Mouse (Mus musculus) erythroblast, embryonic 14.5 days (primary cell): ENCODE data around the gene Prcc. TPM values are rescaled to one million over a fixed set of nuclear protein-coding genes. Genes with fewer than 3 reads are reported as not detected.
A peak's percentile ranks its signal among the peaks of the same experiment; 100 is the strongest.
"Not testable (repeated sequence)": the region's sequence is repeated elsewhere in the genome, so short reads cannot be mapped to it uniquely, and the experiment has no call there.

Experiments
- H3K27me3 ChIP-seq: 2 replicates; pipeline ENCODE4 v1.6.1; 2012; ENCODE audit warnings: inconsistent platforms; ENCODE audit not compliant: control insufficient read depth
- H3K36me3 ChIP-seq: 2 replicates; pipeline ENCODE4 v1.6.1; 2012; ENCODE audit warnings: mild to moderate bottlenecking, inconsistent platforms; ENCODE audit not compliant: control insufficient read depth
- H3K4me1 ChIP-seq: 2 replicates; pipeline ENCODE4 v1.6.1; 2012; ENCODE audit warnings: inconsistent platforms; ENCODE audit not compliant: control insufficient read depth
- H3K4me3 ChIP-seq: replicated peaks from 2 replicates; pipeline ENCODE3; 2012; ENCODE audit warnings: moderate library complexity, mild to moderate bottlenecking, inconsistent platforms
- H3K9me3 ChIP-seq: 2 replicates; pipeline ENCODE4 v1.6.1; 2012; ENCODE audit warnings: low read length, inconsistent platforms, mixed read lengths; ENCODE audit not compliant: control insufficient read depth
- GATA1 ChIP-seq: IDR thresholded peaks from 2 replicates; pipeline ENCODE4 v1.6.1; 2012; ENCODE audit warnings: low read length, inconsistent platforms, mixed read lengths
- TAL1 ChIP-seq: IDR thresholded peaks from 3 replicates; pipeline ENCODE4 v1.6.1; 2012; ENCODE audit warnings: low read length, inconsistent platforms, mixed read lengths
- polyA plus RNA-seq: library from polyadenylated mRNA; stranded (reverse); fragments of >175 nt; gene quantifications from 2 replicates; pipeline ENCODE4 v1.2.3, GENCODE M21; 2012

Gene Prcc
- polyA plus RNA-seq, 1 experiment = 11.7 TPM

- Histone ChIP-seq H3K4me3 (peak overlapping the region; percentile 100), H3K36me3 (peaks cover 49% of the 10 kb centered on the region), H3K9me3 (no peaks in the 10 kb centered on the region), H3K4me1 (peaks cover 80% of the 10 kb centered on the region), H3K27me3 (no peaks in the 10 kb centered on the region)
- TF ChIP-seq GATA1 (no peak), TAL1 (no peak)
Measured at GRCm38 (mm10) chr3:87907906-87908305, 22.5 kb upstream of the Prcc start.

- Histone ChIP-seq H3K4me1 (peaks cover 78% of the 10 kb centered on the region), H3K36me3 (peaks cover 43% of the 10 kb centered on the region), H3K9me3 (no peaks in the 10 kb centered on the region), H3K4me3 (peak overlapping the region; percentile 100), H3K27me3 (no peaks in the 10 kb centered on the region)
- TF ChIP-seq TAL1 = no peak
- TF ChIP-seq GATA1 = no peak
Measured at GRCm38 (mm10) chr3:87906981-87907857, 21.8 kb upstream of the Prcc start.

GRCm38 (mm10) chr3:87906601-87906980 lies 21.2 kb upstream of the Prcc start:
- peak overlapping the region; percentile 100 for H3K4me3 ChIP-seq
- H3K36me3 ChIP-seq = peaks cover 37% of the 10 kb centered on the region
- TF ChIP-seq TAL1 = no peak
- TF ChIP-seq GATA1 = no peak
- no peaks in the 10 kb centered on the region for H3K27me3 ChIP-seq
- no peaks in the 10 kb centered on the region for H3K9me3 ChIP-seq
- peaks cover 78% of the 10 kb centered on the region for H3K4me1 ChIP-seq

GRCm38 (mm10) chr3:87905880-87906485 lies 20.6 kb upstream of the Prcc start, which contains the start of gene Hdgf:
TSS of gene Hdgf (plus strand) at chr3:87906321.
- Histone ChIP-seq H3K36me3 (peaks cover 31% of the 10 kb centered on the region), H3K9me3 (no peaks in the 10 kb centered on the region), H3K4me3 (peak within 1 kb of the TSS; percentile 100), H3K4me1 (peaks cover 78% of the 10 kb centered on the region), H3K27me3 (no peaks in the 10 kb centered on the region)
- TF ChIP-seq TAL1 = no peak
- no peak for TF ChIP-seq GATA1

- H3K27me3 ChIP-seq = no peaks in the 10 kb centered on the region
- H3K4me1 ChIP-seq = peaks cover 76% of the 10 kb centered on the region
- TF ChIP-seq TAL1 (no peak), GATA1 (no peak)
Measured at GRCm38 (mm10) chr3:87903821-87904220, 18.4 kb upstream of the Prcc start.

GRCm38 (mm10) chr3:87901959-87902358 lies 16.6 kb upstream of the Prcc start:
- peaks cover 63% of the 10 kb centered on the region for H3K4me1 ChIP-seq
- not testable (repeated sequence) for H3K36me3 ChIP-seq, H3K4me3 ChIP-seq, H3K27me3 ChIP-seq, H3K9me3 ChIP-seq

More at GRCm38 (mm10) chr3:87903821-87904220, 18.4 kb upstream of the Prcc start:
- H3K36me3 ChIP-seq = peaks cover 15% of the 10 kb centered on the region
- H3K9me3 ChIP-seq = no peaks in the 10 kb centered on the region
- H3K4me3 ChIP-seq = no peak overlapping the region

GRCm38 (mm10) chr3:87901036-87901624 lies 15.7 kb upstream of the Prcc start:
- TF ChIP-seq GATA1 = peak; percentile 90
- peak; percentile 88 for TF ChIP-seq TAL1
- Histone ChIP-seq H3K9me3 (no peaks in the 10 kb centered on the region), H3K4me1 (peaks cover 62% of the 10 kb centered on the region), H3K4me3 (peak overlapping the region; percentile 55), H3K27me3 (no peaks in the 10 kb centered on the region), H3K36me3 (peaks cover 3% of the 10 kb centered on the region; the same call in 1 of the 2 replicates)

GRCm38 (mm10) chr3:87899776-87900175 lies 14.4 kb upstream of the Prcc start:
- H3K4me1 ChIP-seq = peaks cover 53% of the 10 kb centered on the region
- no peaks in the 10 kb centered on the region for H3K27me3 ChIP-seq
- TF ChIP-seq GATA1 = no peak
- no peak for TF ChIP-seq TAL1
- no peaks in the 10 kb centered on the region for H3K9me3 ChIP-seq
- peaks cover 3% of the 10 kb centered on the region; the same call in 1 of the 2 replicates for H3K36me3 ChIP-seq
- H3K4me3 ChIP-seq = no peak overlapping the region

GRCm38 (mm10) chr3:87899266-87899665 lies 13.9 kb upstream of the Prcc start:
- Histone ChIP-seq H3K27me3 (no peaks in the 10 kb centered on the region), H3K4me1 (peaks cover 51% of the 10 kb centered on the region), H3K36me3 (peaks cover 3% of the 10 kb centered on the region; the same call in 1 of the 2 replicates), H3K4me3 (no peak overlapping the region), H3K9me3 (no peaks in the 10 kb centered on the region)
- TF ChIP-seq TAL1 (no peak), GATA1 (no peak)
